Mouse (Mus musculus): ENCODE measurements around the gene Neb.

The Neb gene

DNA sequence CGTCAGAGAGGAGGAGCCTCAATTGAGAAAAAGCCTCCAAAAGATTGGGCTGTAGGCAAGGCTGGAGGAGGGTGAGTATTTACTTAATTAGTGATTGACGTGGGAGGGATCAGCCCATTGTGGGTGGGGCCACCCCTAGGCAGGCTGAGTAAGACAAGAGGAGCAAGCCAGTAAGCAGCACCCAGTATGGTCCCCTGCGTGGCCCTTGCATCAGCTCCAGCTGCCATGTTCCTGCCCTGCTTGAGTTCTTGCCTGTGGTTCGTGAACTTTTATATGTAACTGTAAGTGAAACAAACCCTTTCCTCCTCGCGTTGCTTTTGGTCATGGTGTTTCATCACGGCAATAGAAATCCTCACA lies at the start of gene Neb:
Gene Neb, minus strand, starts transcription at position 27 of the 357 bp plus-strand sequence.
- DNase-seq (ENCODE audit: low spot score): no peak

DNA sequence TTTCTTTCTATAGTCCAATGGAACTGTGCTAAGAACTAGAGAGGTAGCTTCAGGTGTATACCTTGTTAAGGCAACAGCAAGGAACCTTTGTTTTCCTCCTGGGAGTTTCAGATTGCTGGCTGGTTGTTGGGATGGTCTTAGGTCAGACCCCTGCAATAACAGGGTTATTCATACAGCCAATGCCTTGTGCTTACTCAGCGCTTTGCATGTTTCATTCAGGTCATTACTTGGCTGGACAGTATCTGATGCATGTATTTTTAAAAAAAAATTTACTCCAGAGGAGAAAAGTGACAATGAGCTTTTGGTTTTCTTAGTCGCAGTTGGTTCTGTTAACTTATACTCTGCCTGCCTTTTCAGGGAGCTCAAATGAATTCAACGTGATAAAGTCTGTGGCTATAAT lies 49.1 kb upstream of the Neb start:
- no peak for DNase-seq (ENCODE audit: low spot score)

DNA sequence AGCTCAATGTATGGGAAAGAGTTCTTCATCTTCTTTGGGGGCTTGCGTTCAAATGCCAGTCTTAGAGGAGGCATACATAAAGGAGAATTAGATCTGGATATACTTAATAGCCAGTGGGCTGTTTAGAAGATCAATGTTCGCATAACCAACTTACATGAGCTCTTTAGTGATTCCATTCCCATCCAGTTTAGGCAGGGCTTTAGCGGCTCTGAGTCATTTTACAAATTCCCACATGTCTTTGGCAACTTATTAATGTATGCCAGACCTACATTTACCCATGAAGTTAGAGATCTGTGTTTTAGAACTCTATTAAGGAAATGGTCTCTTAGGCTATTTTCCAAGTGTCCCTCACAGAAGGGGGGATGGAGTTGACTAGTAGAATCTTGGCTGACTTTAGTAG lies 47.8 kb upstream of the Neb start:
- DNase-seq (ENCODE audit: low spot score): no peak

DNA sequence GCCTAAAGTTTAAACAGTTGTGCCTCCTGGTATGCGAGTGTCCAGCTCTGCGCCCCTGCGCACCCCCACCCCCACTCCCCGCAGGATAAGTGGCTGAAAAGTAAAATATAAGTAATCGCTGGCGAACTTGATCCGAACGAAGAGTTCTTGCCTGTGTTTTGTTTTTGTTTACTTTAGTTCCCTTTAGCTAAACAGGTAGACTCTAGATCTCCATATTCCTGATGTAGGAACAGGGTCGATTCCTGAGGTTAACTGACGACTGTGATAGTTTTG lies 47.2 kb upstream of the Neb start:
- DNase-seq (ENCODE audit: low spot score): no peak

DNA sequence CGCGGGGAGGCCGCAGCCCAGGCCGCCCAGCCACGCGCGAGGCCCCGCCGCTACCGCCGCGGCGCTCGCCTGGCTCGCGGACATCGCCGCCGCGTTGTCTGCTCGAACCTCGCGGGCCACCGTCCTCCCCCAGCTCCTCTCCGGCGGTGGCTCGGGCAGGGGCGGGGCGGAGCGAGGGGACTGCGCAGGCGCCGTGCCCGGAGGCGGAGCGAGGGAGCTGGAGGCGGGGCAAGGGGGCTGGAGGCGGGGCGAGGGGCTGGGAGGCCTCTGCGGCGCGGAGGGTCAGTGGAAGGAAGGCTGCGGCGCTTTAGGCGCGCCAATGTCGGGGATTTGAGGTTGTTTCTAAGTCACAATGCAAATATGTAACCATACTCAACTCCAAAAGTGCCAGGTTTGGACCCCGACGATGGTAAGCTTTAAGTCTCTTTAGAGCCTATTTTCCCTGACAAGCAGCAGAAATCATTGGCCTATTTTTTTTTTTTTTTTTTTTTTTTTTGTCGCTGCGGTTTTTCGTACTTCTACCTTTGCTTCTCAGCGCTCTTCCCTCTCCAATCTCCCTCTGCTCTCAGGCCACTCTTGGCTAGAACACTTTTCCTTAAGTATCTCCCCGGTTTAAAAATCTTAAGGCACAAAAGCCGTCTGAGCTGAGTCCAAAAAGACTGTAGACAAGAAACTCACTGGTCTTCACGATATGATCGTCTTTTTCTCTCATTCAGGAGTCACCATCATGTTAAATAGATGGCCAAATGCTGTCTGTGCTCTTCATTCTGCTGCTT lies 46.7 kb upstream of the Neb start, which contains the start of gene Arl5a:
Gene Arl5a, minus strand, starts transcription at position 155 of the 776 bp plus-strand sequence.
- peak; percentile 85 for DNase-seq (ENCODE audit: low spot score)

DNA sequence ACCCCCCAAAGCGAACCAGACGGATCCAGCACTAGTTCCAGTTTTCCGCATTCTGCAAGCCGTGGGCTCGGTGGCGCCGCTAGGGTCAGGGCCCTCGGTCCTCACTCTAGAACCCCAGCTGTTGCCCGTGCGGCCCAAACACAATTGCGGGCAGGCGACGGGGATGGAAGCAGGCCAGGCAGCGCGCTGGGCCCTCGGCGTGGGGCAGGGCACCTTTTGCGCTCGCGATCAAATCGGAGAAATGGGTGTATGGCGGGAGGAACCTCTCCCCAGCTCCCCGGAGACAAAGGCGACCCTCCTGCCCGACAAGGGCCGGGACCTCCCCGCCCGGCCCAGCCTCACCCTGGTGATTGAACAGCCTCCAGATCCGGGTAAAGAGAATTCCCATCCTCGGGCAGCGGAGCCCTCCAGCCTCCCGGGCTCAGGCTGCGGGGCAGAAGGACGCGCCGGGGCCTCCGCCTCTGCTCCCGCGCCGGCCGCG lies 46.0 kb upstream of the Neb start:
- peak; percentile 30 for DNase-seq (ENCODE audit: low spot score)

DNA sequence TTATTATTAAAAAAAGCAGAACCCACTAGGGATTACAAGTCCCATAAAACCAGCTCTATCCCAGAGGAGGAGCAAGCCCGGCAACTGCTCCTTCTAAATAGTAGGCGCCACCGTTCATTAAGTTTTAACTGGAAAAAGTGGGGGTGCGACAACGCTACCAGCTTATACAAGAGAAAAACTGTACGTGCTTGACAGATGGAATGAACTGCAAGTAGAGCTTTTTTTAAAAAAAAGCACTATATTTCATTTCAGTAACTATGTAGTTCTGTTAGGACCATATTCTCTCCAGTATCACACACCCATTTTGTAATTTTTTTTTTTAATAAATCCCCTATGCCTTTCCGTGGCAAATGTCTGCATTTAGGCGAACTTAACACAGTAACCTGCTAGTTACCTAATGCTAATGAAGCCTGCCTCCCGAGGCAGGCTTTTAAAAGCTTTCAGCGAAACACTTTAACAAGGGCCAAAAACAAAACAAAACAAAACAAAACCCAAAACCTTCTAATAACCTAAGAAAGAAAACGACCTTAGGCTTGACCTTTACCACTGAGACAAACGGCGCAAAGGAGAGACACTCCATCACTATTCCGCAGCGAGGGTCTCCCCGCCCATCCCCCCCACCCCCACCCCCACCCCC lies 45.5 kb upstream of the Neb start:
- no peak for DNase-seq (ENCODE audit: low spot score)

DNA sequence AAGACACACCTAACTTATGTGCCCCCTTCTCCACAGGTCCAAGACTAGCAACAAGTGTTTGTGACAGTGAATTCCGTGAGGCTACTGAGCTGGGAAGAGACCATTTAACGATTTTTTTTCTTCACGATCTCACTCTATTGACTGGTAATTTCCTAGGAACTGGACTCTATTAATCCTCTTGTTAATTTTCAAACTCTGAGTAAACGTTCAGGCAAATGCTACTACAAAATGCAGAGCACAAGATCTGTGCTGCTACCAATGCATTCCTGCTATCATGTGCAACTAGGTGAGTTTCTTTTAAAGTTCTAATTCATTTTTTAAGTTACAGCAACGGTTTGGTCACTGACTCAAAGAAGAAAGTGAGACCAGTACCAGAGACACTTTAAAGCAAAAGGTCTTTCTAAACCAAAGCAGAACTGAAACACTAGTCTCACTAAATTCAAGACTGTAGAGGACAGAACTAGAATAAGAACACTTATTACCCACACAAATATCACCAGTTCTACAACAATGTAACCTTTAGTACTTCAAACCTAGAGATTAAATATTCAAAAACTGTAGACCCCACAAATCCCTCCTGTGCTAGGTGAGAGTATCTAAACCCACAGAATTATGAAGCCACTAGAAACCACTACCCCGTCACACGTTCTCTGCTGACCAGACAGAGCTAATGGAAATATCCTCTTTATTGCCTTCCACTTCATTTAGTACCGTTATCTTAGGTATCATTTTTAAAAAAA lies 44.8 kb upstream of the Neb start:
- DNase-seq (ENCODE audit: low spot score): no peak

DNA sequence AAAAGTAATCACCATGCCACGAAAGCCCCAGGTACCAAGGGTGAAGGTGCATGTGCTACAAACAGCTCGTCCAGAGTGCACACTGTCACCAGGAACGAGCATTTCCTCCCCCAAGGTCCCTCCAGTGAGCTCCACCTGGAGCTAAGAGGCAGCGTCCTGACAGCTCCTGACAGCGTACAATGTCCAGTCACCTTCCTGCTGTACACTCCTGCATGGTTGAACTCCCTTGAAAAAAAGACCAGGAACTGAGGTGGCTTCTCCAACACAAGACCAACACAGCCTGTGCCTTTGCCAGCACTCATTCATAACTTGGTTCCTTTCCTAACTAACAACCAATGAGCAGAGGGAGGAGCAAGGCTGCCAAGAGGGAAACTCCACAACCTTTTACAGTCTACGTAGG lies 42.9 kb upstream of the Neb start:
- no peak for DNase-seq (ENCODE audit: low spot score)

DNA sequence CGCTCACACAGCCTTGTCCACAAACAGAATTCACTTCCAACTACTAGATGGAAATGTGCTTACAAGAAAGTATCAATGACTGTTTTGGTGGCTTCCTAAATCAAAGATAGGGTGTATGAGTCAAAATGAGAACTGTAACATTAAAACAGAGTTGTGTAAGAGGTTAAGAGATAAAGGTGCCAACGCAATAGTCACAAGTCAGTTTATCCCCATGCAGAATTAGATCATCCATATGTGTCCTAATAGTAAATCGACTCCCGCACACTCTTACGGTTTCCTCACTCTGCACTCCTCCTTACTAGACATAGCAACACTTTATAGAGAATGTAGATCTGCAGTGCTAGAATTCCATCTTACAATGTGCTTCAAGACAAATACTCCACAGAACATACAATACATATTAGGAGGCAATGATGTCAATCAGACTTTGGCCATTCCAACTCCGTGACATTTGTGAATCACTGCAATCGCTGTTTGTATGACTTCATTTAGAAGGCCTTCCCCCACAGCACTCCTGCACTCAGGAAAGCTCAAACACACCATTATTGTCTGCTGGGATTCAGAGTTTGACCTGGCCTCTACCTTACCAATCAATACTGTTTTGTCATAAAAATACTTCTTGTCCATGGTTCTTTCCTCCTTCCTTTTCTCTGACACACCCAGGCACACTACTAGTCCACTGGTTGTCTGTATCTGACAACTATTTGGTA lies 41.9 kb upstream of the Neb start:
- DNase-seq (ENCODE audit: low spot score): no peak

DNA sequence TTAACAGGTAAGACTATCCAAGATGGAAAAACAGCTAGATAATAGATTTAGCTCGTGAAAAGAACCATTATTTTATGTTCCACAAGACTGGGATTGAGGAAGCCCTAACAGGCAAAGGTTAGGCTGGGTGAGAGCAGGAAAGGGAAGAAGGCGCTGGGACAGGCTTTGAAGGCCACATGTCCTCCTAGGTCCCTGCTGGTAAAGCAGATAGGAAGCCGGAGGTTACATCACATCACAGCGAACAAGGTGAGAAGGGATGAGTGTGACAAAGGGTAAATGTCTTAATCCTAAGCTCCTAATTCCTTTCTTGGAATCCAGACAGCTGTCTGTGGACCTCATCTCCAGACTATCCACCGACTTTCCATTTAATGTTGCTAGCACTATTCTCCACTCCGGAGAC lies 41.0 kb upstream of the Neb start:
- no peak for DNase-seq (ENCODE audit: low spot score)

DNA sequence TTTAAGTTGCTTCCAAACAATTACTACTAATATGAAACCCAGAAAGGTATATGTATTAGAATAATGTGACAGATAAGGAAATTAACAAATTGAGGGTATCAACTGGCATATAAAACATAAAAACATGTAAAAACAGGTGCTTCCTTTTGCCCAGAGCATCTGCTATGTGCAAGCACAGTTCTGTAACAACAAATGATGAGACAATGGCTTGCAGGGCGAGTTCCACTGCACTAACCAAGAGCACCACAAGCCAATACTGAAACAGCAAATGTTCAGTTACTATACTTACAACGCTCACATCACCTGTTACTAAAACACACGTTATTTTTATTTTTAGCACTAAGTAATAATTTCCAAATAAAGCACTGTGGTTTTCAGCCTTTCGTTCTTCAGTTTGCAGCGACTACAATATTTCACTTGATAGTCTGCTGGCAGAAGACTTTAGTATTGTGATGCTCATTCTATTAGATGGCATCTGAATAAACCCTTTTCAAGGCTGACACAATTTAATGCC lies 34.3 kb upstream of the Neb start:
- no peak for DNase-seq (ENCODE audit: low spot score)

DNA sequence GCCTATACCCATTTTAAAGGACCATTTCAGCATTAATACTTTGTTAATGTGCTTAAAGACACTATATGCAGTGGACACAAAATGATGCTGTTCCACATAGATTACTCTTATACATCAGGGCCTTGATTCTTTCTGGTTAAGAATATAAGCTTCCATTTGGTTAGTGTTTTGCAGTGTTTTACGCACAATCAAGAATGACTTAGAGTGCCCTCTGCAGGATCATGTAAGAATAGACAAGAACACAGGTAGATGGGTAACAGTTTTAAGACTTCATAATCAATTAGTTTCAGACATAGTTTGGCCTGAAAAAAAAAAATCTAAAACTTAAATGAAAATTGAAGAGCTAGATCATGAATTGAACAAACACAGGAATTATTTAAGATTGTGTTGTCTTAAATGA lies 28.2 kb upstream of the Neb start:
- no peak for DNase-seq (ENCODE audit: low spot score)

DNA sequence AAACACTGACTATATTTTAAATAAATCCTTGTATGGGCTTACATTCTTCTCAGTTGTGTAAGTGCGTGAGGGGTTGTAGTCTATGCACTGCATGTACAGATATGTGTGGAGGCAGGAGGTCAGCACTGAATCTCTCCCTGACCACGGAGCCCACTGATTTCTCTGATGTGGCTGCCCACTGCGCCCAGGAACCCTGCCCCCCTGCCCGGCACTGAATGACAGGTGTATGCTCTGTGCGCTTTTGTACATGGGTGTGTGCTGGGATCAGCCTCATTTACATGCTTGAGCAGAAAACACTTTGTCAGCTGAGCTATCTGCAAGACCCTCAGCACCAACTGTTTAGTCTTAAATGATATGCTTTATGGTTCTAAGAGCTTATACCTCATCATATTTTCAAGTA lies 27.0 kb upstream of the Neb start:
- DNase-seq (ENCODE audit: low spot score): no peak

DNA sequence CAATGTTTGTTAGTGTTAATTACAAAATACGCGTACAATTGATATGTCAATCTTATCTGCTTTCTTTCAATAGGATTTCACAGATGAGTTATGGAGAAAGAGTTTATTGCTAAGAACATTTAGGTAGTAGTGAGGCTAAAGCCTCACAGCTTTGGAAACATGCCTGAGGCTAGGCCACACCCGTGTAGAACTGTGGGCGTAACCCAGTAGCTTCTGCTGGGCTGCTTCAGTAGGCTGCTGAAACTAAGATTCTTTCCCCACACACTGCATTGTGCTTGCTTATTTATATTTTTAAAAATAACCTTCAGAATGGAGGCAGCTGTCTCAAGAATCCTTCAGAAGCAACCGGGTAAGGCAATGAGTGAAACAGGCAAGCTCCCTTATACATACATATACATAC lies 16.3 kb upstream of the Neb start:
- no peak for DNase-seq (ENCODE audit: low spot score)

DNA sequence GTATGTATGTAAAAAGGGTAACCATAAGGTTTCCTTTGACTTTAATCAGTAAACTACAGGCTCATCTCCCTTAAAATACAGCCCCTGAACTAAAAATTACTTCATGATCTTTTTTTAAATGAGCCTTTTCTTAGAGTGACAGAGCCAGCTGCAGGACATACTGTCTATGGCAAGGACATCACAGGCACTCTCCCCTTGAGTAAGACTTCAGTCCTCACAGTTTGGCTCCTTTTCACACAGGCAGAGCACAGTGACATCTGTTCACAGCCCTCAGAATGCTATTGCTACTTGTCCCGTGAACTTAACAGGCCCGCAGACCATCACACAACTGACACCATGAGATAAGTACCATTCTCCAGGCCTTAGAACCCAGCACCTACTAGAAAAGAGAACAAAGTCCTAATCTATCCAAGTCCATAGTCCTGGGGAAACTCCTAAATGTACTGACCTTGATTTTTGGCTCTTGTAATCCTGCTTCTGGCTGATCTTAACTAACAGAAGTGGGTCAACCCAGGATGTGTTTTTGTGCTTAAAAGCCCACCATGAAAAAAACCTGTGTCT lies 12.2 kb upstream of the Neb start:
- DNase-seq (ENCODE audit: low spot score): no peak

DNA sequence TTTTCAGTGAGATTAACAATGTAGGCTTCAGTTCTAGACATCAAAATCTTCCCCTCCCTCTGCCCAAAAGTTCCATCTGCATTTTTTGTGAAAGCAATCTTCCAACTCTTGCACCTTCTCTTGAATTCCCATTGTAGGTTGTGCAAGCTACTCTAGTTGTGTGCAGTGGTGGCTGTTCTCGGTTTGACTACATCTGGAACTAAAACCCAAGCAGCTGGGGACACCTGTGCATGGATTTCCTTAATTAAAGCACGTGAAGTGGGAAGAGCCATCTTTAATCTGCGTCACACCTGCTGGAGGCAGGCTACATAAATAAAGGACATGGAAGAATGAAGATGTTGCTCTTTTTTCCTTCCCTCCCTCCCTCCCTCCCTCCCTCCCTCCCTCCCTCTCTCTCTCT lies 11.7 kb upstream of the Neb start:
- no peak for DNase-seq (ENCODE audit: low spot score)

DNA sequence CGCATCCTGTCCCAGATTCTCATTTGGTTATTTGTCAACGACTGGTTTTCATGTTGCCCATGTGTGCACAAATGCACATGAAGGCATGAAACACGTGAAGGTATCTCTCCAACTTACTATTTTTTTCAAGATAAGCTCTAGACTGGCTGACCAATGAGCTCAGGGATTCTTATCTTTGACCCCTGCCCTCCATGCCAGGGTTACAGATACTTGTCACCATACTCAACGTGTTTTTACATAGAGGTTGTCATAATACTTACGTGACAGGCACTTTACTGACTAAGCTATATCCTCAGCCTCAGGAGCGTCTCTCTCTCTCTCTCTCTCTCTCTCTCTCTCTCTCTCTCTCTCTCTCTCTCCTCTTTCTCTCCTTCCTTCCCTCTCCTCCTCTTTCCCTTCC lies 8.2 kb upstream of the Neb start:
- no peak for DNase-seq (ENCODE audit: low spot score)

DNA sequence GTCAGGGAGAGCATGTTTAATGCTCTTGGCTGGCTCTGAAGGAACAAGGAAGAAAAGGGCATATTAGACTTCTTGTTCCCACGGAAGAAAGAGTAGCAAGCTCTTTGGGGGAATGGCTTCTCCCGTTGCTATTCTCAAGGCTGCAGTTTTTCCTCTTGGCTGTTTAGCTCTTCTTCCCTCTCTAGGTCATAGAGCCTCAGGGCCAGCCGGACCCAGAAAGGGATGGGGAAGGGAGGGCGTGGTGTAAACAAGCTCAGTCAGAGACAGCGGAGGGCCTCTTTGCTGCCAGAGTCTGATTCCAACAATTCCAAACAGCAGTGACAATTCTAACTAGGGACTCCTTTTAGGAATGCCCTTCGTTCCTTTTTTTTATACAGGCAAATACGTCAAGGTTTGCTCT lies 7.8 kb upstream of the Neb start:
- no peak for DNase-seq (ENCODE audit: low spot score)

DNA sequence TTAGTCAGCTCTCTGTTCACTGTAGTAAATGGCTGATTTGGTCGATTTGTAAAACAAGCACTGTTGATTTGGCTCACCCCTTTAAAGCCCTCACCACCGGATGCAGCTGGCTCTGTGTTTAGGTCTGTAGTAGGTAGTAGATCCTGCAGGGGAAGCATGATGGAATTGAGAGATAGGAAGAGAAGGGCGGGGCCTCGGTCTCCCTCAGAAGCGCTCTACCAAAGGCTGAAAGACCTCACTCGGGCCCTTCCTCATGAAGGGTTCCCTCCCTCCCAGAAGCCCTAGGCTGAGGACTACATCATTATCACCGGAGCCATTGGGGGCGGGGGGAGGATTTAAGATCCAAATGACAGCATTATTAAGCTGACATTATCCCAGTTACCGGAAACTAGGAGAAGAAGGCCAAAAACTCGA lies 581 bp upstream of the Neb start:
- DNase-seq (ENCODE audit: low spot score): no peak

DNA sequence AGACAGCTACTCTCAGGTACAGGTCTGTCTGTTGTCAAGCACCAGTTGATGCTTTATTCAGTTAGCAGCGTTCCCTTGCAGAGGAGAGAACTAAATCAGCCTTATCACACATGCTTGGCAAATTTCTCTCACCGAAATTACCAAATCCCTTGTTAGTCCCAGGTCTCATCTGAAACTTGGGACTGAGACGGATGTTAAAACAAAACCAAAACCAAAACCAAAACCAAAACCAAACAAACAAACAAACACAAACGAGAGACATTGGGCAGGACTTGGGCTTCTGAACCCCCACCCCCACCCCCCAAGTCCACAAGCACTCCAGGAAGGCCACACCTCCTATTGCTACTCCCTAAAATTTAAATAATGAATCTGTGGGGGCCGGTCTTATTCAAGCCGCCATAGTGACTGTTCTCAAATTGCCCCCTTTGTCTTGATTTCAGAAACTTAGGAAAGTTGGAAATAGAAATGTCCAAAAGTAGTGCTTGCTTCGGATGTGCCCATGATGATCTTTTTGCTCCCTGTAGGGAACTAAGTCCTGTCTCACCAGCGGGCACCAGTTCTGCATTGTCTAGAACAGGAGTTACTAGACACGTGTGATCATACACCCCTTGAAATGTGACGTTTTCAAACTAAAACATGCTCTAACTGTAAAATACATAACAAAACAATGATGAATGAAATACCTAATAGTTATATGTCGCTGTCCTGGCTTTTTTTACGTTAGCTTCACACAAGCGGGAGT lies 397 bp downstream of the Neb start:
- no peak for DNase-seq (ENCODE audit: low spot score)

DNA sequence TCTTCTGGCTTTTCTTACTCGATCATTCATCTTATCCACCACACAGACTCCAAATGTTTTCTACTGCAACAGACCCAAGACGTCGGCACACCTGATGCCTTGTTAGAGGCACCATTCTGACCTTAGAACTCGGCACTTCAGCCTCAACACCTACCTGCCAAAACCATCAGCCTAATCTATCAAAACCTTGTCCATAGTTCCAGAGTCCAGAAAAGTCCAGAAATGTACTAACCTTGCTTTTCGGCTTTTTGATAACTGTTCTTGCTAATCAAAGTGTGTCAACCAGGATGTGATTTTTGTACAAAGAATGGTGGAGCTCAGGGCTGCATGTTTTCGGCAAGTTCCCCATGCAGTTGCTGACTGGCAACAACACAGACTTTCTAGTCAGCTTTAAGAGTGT lies 3.6 kb downstream of the Neb start:
- no peak for DNase-seq (ENCODE audit: low spot score)
